Mouse (Mus musculus): ENCODE measurements around the gene Ankrd55. TPM values are rescaled to one million over a fixed set of nuclear protein-coding genes. Genes with fewer than 3 reads are reported as not detected.

The Ankrd55 gene
- total and polyA plus RNA-seq, 3 experiments = 1.1 to 2.2 (median 1.1) TPM

- Histone ChIP-seq H3K27ac (ENCODE audit: insufficient read depth, low read depth) (no peak overlapping the region), H3K36me3 (replicated peaks in 1 of 2; ENCODE audit: control insufficient read depth in 1 of 2, insufficient read depth in 1 of 2, low read length in 1 of 2) (no peaks in the 10 kb centered on the region), H3K4me1 (ENCODE audit: control insufficient read depth in 1 of 2, insufficient read depth in 2 of 2) (peaks cover 14 to 45% of the 10 kb centered on the region in 2 experiments), H3K9ac (ENCODE audit: insufficient read depth, low read depth) (no peak overlapping the region), H3K4me3 (replicated peaks in 1 of 3; ENCODE audit: low read depth in 2 of 3, low read length in 2 of 3, poor library complexity in 1 of 3) (no peak overlapping the region), H3K79me2 (replicated peaks; ENCODE audit: control insufficient read depth, extremely low read depth, insufficient read depth, poor library complexity, severe bottlenecking) (no peaks in the 10 kb centered on the region), H3K4me2 (ENCODE audit: insufficient read depth, low read depth, poor library complexity, severe bottlenecking) (no peak overlapping the region), H3K9me3 (replicated peaks; ENCODE audit: low read length) (no peaks in the 10 kb centered on the region), H3K27me3 (replicated peaks) (no peaks in the 10 kb centered on the region)
- TF ChIP-seq KAT2A (IDR thresholded peaks at IDR 0.05; ENCODE audit: insufficient replicate concordance, low read length) (no peak), MAZ (IDR thresholded peaks at IDR 0.05; ENCODE audit: low read depth, low read length) (no peak), JUN (IDR thresholded peaks at IDR 0.05; ENCODE audit: insufficient read depth, low read depth, low read length) (no peak), HCFC1 (IDR thresholded peaks at IDR 0.05; ENCODE audit: low read depth, low read length) (no peak), USF1 (IDR thresholded peaks at IDR 0.05; ENCODE audit: low read depth, low read length) (no peak), ETS1 (conservative IDR thresholded peaks at IDR 0.05; ENCODE audit: low read depth, low read length) (no peak), NELFE (IDR thresholded peaks at IDR 0.05; ENCODE audit: low read depth, low read length) (no peak), RCOR1 (conservative IDR thresholded peaks at IDR 0.05; ENCODE audit: low read depth, low read length) (no peak), JUND (conservative IDR thresholded peaks at IDR 0.05; ENCODE audit: low read depth, low read length) (no peak), NRF1 (IDR thresholded peaks at IDR 0.05; ENCODE audit: low read depth, low read length) (no peak), TCF12 (IDR thresholded peaks at IDR 0.05; ENCODE audit: low read depth, low read length) (no peak), USF2 (conservative IDR thresholded peaks at IDR 0.05; ENCODE audit: low read depth, low read length) (no peak), CTCF (conservative IDR thresholded peaks at IDR 0.05 in 1 of 2, IDR thresholded peaks at IDR 0.05 in 1 of 2; ENCODE audit: low read depth in 2 of 2, low read length in 2 of 2) (no peak), SMC3 (IDR thresholded peaks at IDR 0.05; ENCODE audit: low read depth, low read length) (no peak), CHD2 (IDR thresholded peaks at IDR 0.05; ENCODE audit: low read length) (no peak)
- in situ Hi-C loops (cut with MboI; ENCODE audit: low pct_ligation_motif_present, low pct_unique_long_range_greater_than_20kb, low sequenced_read_pairs) (no loop called here), dilution Hi-C loops (cut with MboI; ENCODE audit: extremely low pct_ligation_motif_present, extremely low pct_unique_long_range_greater_than_20kb, low sequenced_read_pairs) (no loop called here)
- no peak for DNase-seq (ENCODE audit: extremely low read depth)
Observed at GRCm38 (mm10) chr13:112361575-112361974, 73.3 kb downstream of the Ankrd55 start.

GRCm38 (mm10) chr13:112363218-112363617, 75.0 kb downstream of the Ankrd55 start:
- no peaks in the 10 kb centered on the region for H3K79me2 ChIP-seq (replicated peaks; ENCODE audit: control insufficient read depth, extremely low read depth, insufficient read depth, poor library complexity, severe bottlenecking)
- H3K9ac ChIP-seq (ENCODE audit: insufficient read depth, low read depth) = no peak overlapping the region
- no peak overlapping the region for H3K27ac ChIP-seq (ENCODE audit: insufficient read depth, low read depth)
- in situ Hi-C loops (cut with MboI; ENCODE audit: low pct_ligation_motif_present, low pct_unique_long_range_greater_than_20kb, low sequenced_read_pairs) = no loop called here
- TF ChIP-seq SIN3A (IDR thresholded peaks at IDR 0.05; ENCODE audit: low read length) = no peak
- no peak for TF ChIP-seq MAZ (IDR thresholded peaks at IDR 0.05; ENCODE audit: low read depth, low read length)
- TF ChIP-seq TCF12 (IDR thresholded peaks at IDR 0.05; ENCODE audit: low read depth, low read length) = no peak
- TF ChIP-seq MXI1 (IDR thresholded peaks at IDR 0.05; ENCODE audit: low read depth, low read length) = no peak
- TF ChIP-seq MAFK (IDR thresholded peaks at IDR 0.05; ENCODE audit: insufficient replicate concordance, low read length) = no peak
- TF ChIP-seq ETS1 (conservative IDR thresholded peaks at IDR 0.05; ENCODE audit: low read depth, low read length) = no peak
- no peak for TF ChIP-seq ZC3H11A (IDR thresholded peaks at IDR 0.05; ENCODE audit: low read depth, low read length)
- TF ChIP-seq UBTF (IDR thresholded peaks at IDR 0.05; ENCODE audit: low read depth, low read length) = no peak
- no peak for TF ChIP-seq SMC3 (IDR thresholded peaks at IDR 0.05; ENCODE audit: low read depth, low read length)
- TF ChIP-seq BHLHE40 (IDR thresholded peaks at IDR 0.05; ENCODE audit: low read depth, low read length) = no peak
- TF ChIP-seq RAD21 (IDR thresholded peaks at IDR 0.05; ENCODE audit: low read depth, low read length) = no peak
- no peak for TF ChIP-seq PAX5 (IDR thresholded peaks at IDR 0.05; ENCODE audit: low read length)
- no peak for TF ChIP-seq ZMIZ1 (IDR thresholded peaks at IDR 0.05; ENCODE audit: low read depth, low read length)
- peaks cover 15 to 54% of the 10 kb centered on the region in 2 experiments for H3K4me1 ChIP-seq (ENCODE audit: control insufficient read depth in 1 of 2, insufficient read depth in 2 of 2)
- no peak for DNase-seq (ENCODE audit: extremely low read depth)
- H3K9me3 ChIP-seq (replicated peaks; ENCODE audit: low read length) = no peaks in the 10 kb centered on the region
- H3K4me2 ChIP-seq (ENCODE audit: insufficient read depth, low read depth, poor library complexity, severe bottlenecking) = no peak overlapping the region
- dilution Hi-C loops (cut with MboI; ENCODE audit: extremely low pct_ligation_motif_present, extremely low pct_unique_long_range_greater_than_20kb, low sequenced_read_pairs) = no loop called here
- H3K36me3 ChIP-seq (replicated peaks in 1 of 2; ENCODE audit: control insufficient read depth in 1 of 2, insufficient read depth in 1 of 2, low read length in 1 of 2) = no peaks in the 10 kb centered on the region
- no peaks in the 10 kb centered on the region for H3K27me3 ChIP-seq (replicated peaks)
- H3K4me3 ChIP-seq (replicated peaks in 1 of 3; ENCODE audit: low read depth in 2 of 3, low read length in 2 of 3, poor library complexity in 1 of 3) = no peak overlapping the region
